Mouse (Mus musculus) liver, embryonic 14.5 days (tissue): ENCODE data around the gene Oas1d.

Source experiments
- CTCF ChIP-seq: IDR thresholded peaks from 2 replicates; pipeline ENCODE4 v1.5.1; 2016; ENCODE audit warnings: antibody characterized with exemption, low read depth, control low read depth
- EP300 ChIP-seq: IDR thresholded peaks from 2 replicates; pipeline ENCODE4 v1.6.1; 2016; ENCODE audit warnings: antibody characterized with exemption, low read depth

- TF ChIP-seq EP300 (no peak), CTCF (no peak)
Observed at GRCm38 (mm10) chr5:120870782-120871181, 43.6 kb upstream of the Oas1d start.
